Mouse (Mus musculus) small intestine, adult 2 months (tissue): ENCODE results near the gene Elf5. TPM values are rescaled to one million over a fixed set of nuclear protein-coding genes. Genes with fewer than 3 reads are reported as not detected.

ENCODE experiments used
- H3K27ac ChIP-seq: fragments of 200-500 bp; 2 replicates; pipeline ENCODE4 v1.5.1; 2012; ENCODE audit warnings: low read depth, low read length, control low read depth, inconsistent platforms; ENCODE audit not compliant: insufficient read depth
- H3K27me3 ChIP-seq: fragments of 200-500 bp; 2 replicates; pipeline ENCODE4 v1.6.1; 2012; ENCODE audit warnings: mild to moderate bottlenecking, moderate library complexity, low read length, inconsistent platforms; ENCODE audit not compliant: control insufficient read depth, insufficient read depth
- H3K36me3 ChIP-seq: fragments of 200-500 bp; 2 replicates; pipeline ENCODE4 v1.6.1; 2012; ENCODE audit warnings: mild to moderate bottlenecking, low read length, control low read depth, inconsistent platforms; ENCODE audit not compliant: control insufficient read depth, insufficient read depth
- H3K4me1 ChIP-seq: fragments of 200-500 bp; 2 replicates; pipeline ENCODE4 v1.6.1; 2012; ENCODE audit warnings: low read length, inconsistent platforms, mixed read lengths; ENCODE audit not compliant: control insufficient read depth, insufficient read depth, insufficient read length
- H3K4me3 ChIP-seq: fragments of 200-500 bp; 2 replicates; pipeline ENCODE4 v1.5.1; 2012; ENCODE audit warnings: low read depth, mild to moderate bottlenecking, control low read depth, inconsistent platforms, low read length, moderate library complexity
- CTCF ChIP-seq: fragments of 200-500 bp; IDR thresholded peaks from 2 replicates; pipeline ENCODE4 v1.5.1; 2012; ENCODE audit warnings: low read depth, mild to moderate bottlenecking, control low read depth, inconsistent platforms, low read length, moderate library complexity, mixed read lengths; ENCODE audit not compliant: insufficient replicate concordance, insufficient read length; ENCODE audit errors: extremely low read depth
- POLR2A ChIP-seq: fragments of 200-500 bp; IDR thresholded peaks from 2 replicates; pipeline ENCODE4 v1.6.1; 2012; ENCODE audit warnings: low read depth, mild to moderate bottlenecking, control low read depth, inconsistent platforms, low read length, moderate library complexity
- WGBS: fragments of 180-500 bp; shearing (Covaris S2); methylation state at CpG from one replicate; pipeline ENCODE4 v1.1.7; 2018; 5-methylcytosine and 5-hydroxymethylcytosine counted together
- polyA plus RNA-seq: library from polyadenylated mRNA; depleted of rRNA; stranded (reverse); fragments of >200 nt; gene quantifications from 2 replicates; pipeline ENCODE4 v1.2.3, GENCODE M21; 2012

Gene Elf5
- polyA plus RNA-seq, 1 experiment = not detected

- no peak overlapping the region for H3K27ac ChIP-seq
- peaks cover 30% of the 10 kb centered on the region for H3K36me3 ChIP-seq
- H3K27me3 ChIP-seq = no peaks in the 10 kb centered on the region
- TF ChIP-seq POLR2A (no peak), CTCF (no peak)
- H3K4me3 ChIP-seq = no peak overlapping the region
- H3K4me1 ChIP-seq = peaks cover 14% of the 10 kb centered on the region
- 88% methylated on average over 2 of the region's 2 CpGs for WGBS
These were observed 64.7 kb downstream of the Elf5 start for GRCm38 (mm10) chr2:103476180-103476579.

- no peaks in the 10 kb centered on the region for H3K27me3 ChIP-seq
- H3K36me3 ChIP-seq = peaks cover 27% of the 10 kb centered on the region
- TF ChIP-seq POLR2A (no peak), CTCF (no peak)
- WGBS = 66% methylated on average over 11 of the region's 11 CpGs
- peaks cover 14% of the 10 kb centered on the region for H3K4me1 ChIP-seq
- no peak overlapping the region for H3K27ac ChIP-seq
- H3K4me3 ChIP-seq = no peak overlapping the region
These were observed 65.2 kb downstream of the Elf5 start for GRCm38 (mm10) chr2:103476657-103477056.

- Histone ChIP-seq H3K27ac (peak overlapping the region; percentile 61), H3K36me3 (peaks cover 24% of the 10 kb centered on the region), H3K4me1 (peaks cover 14% of the 10 kb centered on the region), H3K4me3 (no peak overlapping the region), H3K27me3 (no peaks in the 10 kb centered on the region)
- WGBS = 28% methylated on average over 4 of the region's 4 CpGs
- TF ChIP-seq POLR2A (no peak), CTCF (no peak)
These were observed 66.0 kb downstream of the Elf5 start for GRCm38 (mm10) chr2:103477456-103477855.

GRCm38 (mm10) chr2:103478326-103478725 is 66.8 kb downstream of the Elf5 start:
- Histone ChIP-seq H3K4me1 (peaks cover 17% of the 10 kb centered on the region), H3K27me3 (no peaks in the 10 kb centered on the region), H3K4me3 (no peak overlapping the region), H3K36me3 (peaks cover 20% of the 10 kb centered on the region), H3K27ac (no peak overlapping the region)
- no peak for TF ChIP-seq POLR2A
- TF ChIP-seq CTCF = no peak
- 90% methylated on average over 3 of the region's 3 CpGs for WGBS

GRCm38 (mm10) chr2:103480240-103480639 is 68.8 kb downstream of the Elf5 start:
- Histone ChIP-seq H3K27ac (no peak overlapping the region), H3K27me3 (no peaks in the 10 kb centered on the region), H3K4me1 (peaks cover 20% of the 10 kb centered on the region), H3K36me3 (peaks cover 6% of the 10 kb centered on the region), H3K4me3 (no peak overlapping the region)
- 80% methylated on average over 8 of the region's 8 CpGs for whole genome bisulfite sequencing
- TF ChIP-seq CTCF (no peak), POLR2A (no peak)

GRCm38 (mm10) chr2:103480871-103481270 is 69.4 kb downstream of the Elf5 start:
- no peak overlapping the region for H3K4me3 ChIP-seq
- H3K27ac ChIP-seq = no peak overlapping the region
- WGBS = 83% methylated on average over 4 of the region's 4 CpGs
- H3K36me3 ChIP-seq = 0 out of 2 replicates have a peak, but pooled peaks cover under 1% of the 10 kb centered on the region
- H3K27me3 ChIP-seq = no peaks in the 10 kb centered on the region
- peaks cover 20% of the 10 kb centered on the region for H3K4me1 ChIP-seq
- TF ChIP-seq CTCF (no peak), POLR2A (no peak)

GRCm38 (mm10) chr2:103481314-103482231 is 70.1 kb downstream of the Elf5 start:
- Histone ChIP-seq H3K27me3 (no peaks in the 10 kb centered on the region), H3K36me3 (no peaks in the 10 kb centered on the region), H3K27ac (no peak overlapping the region), H3K4me1 (peaks cover 19% of the 10 kb centered on the region), H3K4me3 (no peak overlapping the region)
- TF ChIP-seq POLR2A (no peak), CTCF (no peak)
- WGBS = 82% methylated on average over 11 of the region's 11 CpGs
